Mouse (Mus musculus): ENCODE measurements around the gene Elf4.

DNA sequence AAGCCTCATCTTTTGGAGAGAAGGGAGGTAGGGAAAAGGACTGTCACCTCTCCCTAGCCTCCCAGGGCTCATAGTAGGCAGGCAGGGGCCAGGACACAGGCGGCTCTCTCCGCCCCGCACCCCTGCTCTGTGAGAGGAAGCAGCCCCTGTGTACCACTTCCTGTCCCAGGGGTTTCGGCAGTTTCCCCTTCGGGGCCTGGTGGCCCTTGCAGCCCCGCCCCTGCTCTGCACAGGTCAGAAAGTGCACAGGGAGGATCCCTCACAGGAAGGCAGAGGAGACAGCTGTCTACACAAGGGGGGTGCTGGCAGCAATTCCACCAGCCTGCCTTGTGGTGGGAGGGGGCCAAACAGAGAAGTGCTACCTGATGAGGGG is 29.4 kb downstream of the Elf4 start:
- TF ChIP-seq POLR2A (IDR thresholded peaks at IDR 0.05; ENCODE audit: insufficient read depth, low read depth, low read length): no peak
- no peak for TF ChIP-seq CTCF (IDR thresholded peaks at IDR 0.05; ENCODE audit: insufficient read depth, low read depth, low read length)

Measured in olfactory bulb, adult 2 months (tissue).